Mouse (Mus musculus): Measurements from ENCODE around the gene Gabre. TPM values are rescaled to one million over a fixed set of nuclear protein-coding genes. Genes with fewer than 3 reads are reported as not detected.

The Gabre gene
- 1.6 and 1.7 TPM in 2 replicates for polyA plus RNA-seq (2012; rRNA removed)

DNA sequence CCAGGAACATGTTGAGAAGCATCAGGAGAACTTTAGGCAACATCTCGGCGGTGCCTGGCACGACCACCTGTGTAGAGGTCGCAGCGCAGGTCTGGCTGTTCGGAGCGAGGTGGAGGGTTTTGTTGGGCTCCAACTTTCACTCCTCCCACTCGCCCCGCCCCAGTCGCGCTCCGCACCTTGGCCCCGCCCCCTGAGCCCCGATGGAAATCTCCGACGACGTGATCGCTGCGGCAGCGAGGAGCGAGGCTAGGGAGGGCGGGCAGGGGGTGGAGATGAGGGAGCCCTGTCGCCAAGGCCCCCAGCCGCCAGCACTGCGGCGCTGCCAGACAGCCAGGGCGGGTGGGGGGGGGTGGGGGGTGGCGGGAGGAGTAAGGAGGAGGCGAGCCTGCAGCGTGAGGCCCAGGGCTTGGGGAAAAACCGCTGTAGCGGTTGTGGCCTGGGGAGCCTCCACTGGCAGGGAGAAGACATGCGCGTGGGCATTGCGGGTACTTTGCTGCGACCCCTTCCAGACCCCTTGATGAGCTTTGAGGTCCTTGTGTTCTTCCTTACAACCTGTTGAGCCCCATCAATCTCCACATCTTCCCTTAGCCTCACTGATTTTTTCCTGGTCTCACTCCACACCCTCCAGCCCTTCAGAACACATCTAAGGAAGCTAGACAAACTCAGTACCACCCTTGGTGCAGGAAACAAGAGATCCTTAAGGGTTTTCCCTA is at the start of gene Gabre:
Gabre (minus strand) TSS at position 145 of the 713 bp plus-strand sequence.

DNA sequence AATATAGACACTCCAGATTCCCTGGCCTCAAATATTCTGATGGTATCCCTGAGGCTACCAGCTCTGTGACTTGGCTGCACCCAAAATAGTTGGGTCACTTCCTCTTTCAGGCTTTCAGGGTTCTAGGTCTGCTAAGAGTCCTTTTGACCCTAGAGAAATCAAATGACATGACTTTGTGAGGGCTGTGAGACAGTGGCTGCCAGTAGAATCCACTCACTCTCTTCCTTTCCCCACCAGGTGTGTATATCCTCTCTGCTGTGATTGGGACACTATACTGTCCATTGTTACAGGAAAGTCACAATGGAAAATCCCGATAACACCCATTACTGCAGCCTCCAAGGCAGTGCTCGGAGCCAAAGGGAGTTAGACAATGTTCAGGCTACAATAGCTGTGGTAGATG is 52.9 kb downstream of the Gabre start, which contains the start of gene Magea4:
Magea4 (plus strand) TSS at position 301 of the 400 bp plus-strand sequence.

Other genes starting within 250 kb of the Gabre start
- not detected in 2 replicates for gene Magea4, start 52.8 kb downstream of the Gabre start, polyA plus RNA-seq (2012; rRNA removed)
- 0.14 and 0.47 TPM in 2 replicates for gene Magea10, start 112.1 kb upstream of the Gabre start, polyA plus RNA-seq (2012; rRNA removed)

Measured in ovary, adult 2 months (tissue).